Mouse (Mus musculus) layer of hippocampus, postnatal 36 days (tissue): ENCODE measurements at regions not wholly inside any gene's neighbourhood (a gene's known extent, or its start where the extent isn't known, plus 50 kb on each side); places are given as distances from the start of the nearest gene placed in this dataset.

ENCODE experiments used
- DNase-seq, 2 experiments: peaks; one replicate each; pipeline ENCODE4 v3.0.0; 2022

DNA sequence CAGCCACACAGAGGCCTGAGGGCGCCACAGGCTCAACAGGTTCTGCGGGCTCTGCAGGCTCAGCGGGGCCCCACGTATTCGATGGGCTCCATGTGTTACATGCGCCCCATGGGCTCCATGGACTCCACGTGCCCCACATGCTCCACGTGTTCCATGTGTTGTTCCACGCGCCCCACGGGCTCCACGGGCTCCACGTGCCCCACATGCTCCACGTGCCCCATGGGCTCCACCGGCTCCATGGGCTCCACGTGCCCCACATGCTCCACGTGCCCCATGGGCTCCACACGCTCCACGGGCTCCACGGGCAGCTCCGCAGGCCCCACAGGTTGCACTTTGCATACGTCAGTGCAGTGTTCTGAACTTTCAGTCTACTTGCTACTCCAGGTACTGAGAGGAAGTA is 114.0 kb upstream of the Map1b start:
- DNase-seq, result no peak

DNA sequence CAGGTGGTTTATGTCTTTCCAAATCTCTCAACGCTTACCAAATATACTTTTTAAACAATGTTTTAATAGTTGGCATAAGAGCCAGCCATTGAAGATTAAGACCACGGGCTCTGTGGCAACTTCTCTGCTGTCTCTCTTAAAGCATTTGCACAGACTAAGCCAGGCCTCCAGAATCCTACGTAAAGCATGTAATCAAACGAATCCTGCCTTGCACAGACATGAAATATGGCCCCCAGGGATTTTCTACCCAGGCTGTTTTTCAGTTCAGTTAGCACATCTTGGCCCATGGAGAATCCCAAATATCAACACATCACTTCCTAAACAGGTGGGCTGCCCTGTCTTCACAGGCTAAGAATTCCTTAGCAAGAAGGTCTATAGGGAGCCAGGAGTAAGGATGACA is 108.9 kb upstream of the Map1b start:
- no peak for DNase-seq

DNA sequence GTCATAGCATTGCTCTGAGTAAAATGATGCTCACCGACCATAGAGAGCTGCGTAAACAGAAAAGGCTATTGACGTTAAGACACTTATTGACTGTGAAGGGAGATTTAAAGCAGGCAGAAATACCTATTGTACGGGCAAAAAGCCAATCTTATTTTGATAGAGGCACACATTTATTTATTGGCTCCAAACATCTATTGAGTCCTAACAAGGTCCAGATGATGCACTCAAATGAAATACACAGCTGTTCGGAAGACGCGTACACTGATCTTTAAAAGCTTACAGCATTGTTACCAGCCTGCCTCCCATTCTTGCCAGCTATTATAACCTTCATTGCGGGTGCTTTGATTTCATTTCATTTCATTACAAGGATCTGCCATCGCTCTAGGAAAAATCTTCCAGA is 102.0 kb upstream of the Map1b start:
- no peak for DNase-seq

DNA sequence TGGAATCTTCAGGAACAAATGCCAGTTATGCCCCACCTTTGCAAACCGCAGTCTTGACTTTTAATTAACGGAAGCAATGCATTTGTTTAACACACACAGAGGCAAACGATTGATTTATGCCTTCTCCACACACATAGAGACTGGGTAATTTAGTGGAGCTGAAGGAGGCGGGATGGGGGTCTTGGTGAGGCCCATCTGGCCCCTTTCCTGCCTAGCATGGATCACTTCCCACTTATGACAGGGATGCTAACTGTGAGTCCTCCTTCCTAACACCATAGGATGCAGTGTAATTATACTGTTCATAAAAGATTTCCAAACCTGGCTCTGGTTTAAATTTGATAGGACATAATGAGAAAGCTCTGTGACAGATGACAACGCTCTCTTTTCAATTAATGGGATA is 101.1 kb upstream of the Map1b start:
- DNase-seq, result no peak

DNA sequence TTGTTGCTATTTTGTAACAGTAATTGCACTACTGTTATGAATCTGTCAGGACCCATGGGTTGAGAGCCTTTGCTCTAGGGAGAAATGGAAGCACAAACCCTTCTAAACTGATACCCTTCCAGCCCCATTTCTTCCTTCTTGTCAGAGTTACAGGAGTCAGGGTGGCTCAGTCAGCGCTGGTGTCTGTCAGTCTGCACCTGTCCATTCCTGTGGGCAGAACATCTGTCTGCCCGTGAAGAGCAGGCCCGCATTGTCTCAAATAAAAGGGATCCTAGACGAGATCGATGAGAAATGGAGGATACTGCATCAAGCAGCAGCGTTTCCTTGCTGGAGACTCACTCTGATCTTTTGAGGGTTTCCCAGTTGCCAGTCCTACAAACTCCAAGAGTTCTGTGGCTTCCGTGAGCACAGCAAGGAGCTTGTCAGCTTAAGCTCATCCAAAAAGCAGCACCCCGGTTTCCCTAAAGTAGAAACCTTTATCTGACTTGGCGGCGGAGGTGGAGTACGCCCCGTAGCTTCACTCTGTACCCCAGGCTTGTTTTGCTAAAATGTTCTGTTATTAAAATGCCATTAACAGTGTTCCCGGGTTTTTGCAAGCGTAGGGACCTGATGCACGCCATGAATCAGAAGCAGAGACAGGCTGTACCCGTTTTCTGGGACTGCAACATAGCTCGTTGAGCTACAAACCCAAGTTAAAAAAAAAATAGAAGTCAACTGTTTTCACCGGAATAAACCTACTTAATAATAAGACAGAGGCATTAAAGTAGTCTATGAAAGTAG is 95.6 kb upstream of the Map1b start:
- peak; percentile 30 to 36 for DNase-seq

DNA sequence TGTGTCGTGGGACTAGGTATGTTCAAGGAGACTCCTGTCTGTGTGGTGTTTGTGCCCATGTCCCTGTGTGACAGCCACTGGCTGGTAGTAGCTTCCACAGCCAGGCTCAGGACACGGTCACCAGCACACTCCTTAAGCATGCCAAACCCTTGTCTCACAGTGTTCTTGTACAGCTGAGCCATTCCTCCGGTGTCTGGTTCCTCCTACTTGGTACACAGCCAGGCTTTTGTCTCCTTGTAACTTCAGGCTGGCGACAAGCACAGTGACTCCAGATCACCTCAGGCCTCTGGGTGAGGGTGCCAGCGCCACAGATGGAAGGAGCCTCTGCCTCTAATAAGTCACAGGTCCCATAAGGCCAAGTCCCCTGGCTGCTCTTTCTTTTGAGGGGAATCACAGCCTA is 94.2 kb upstream of the Map1b start:
- DNase-seq, result no peak

DNA sequence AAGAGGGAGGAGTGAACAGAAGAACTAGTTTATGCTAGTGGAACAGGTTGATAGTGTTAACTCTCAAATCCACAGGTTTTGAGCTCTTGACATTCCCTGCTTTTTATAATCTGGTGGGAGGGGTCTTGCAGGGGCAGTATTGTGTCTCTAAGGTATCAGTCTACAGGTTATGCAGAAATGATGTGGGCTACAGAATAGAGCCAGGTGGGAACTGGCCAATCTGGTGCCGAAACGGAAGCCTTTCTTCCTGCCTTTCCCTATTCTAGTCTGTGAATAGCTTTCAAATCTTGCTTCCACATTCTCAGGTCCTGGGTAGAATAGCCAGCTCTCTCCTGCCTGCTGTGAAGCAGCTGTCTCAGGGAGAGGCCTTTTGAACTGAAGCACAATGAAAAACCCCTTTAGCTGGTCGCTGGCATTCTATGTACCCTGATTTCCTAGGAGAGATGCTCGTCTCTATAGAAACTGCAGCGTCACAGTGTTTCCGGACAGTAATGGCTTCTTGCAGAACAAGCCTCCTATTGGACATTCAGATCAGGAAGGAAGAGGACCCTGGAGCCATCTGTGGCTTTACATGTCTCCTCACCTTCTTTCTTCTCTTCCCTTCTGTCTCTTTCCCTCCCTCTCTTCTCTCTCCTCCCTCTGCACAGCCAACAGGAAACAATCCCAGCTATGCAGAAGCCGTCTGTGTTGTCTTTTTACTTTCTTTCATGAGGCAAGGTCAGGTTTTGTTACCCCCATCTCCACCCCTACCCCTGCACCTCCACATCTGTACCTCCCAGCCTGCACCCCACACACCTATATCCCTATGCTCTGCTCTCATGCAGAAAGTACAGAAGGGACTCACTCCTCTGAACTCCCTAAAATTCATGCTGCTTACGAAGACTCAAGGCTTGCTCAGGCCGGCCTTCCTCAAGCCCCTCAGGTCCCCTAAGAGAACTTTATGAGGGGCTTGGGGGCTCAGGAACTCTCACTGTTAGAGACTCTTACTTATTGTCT is 93.1 kb upstream of the Map1b start:
- DNase-seq, result no peak

DNA sequence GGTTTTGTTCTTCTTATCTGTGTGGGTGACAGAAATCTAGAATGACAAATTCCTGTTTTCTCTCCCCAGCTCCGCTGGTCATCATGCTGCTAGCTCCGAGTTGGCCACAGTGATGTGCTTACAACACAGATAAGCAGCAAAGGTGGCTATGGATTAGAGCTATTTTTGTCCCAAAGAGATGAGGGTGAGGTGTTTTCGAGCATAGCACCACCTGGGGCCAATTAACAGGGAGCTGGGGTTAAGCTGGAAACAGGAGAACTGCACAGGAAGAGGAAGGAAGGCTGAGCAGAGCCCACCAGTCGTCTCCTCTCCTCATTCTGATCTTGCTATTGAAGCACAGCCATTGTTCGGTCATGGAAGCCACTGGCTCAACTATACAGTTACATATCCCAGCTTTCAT is 92.3 kb upstream of the Map1b start:
- no peak for DNase-seq

DNA sequence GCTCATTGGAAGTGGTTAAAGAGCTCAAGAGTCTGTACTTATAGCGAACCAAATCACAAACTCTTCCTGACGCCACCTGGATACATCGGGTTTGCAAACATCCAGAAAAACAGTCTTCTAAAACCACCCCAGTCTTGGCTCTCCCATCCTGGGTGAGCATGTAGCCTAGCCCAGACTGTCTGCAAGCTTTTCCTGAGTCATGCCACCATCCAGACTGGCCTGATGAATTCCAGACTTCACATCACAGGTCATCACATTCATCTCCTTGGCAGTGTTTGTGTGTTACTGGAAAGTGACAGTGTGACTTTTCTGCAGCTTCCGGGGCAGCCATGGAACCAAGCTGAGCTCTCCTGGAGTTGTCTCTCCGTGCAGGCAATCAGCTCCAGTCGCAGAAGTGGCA is 90.9 kb upstream of the Map1b start:
- no peak for DNase-seq

DNA sequence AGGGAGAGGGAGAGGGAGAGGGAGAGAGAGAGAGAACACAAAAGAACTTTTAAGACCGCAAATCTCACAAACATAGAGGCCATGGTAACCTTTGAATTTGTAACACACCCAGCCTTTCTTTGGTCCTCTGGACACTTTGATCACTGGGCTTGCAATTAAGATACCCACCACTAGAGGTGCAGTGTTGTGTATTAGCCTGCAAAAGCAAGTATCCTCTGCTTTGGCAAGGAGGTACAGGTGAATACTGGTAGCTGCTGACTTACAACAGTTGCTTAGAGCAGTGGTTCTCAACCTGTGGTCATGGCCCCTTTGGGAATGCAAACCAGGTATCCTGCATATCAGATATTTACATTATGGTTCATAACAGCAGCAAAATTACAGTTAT is 90.3 kb upstream of the Map1b start:
- DNase-seq, result no peak

DNA sequence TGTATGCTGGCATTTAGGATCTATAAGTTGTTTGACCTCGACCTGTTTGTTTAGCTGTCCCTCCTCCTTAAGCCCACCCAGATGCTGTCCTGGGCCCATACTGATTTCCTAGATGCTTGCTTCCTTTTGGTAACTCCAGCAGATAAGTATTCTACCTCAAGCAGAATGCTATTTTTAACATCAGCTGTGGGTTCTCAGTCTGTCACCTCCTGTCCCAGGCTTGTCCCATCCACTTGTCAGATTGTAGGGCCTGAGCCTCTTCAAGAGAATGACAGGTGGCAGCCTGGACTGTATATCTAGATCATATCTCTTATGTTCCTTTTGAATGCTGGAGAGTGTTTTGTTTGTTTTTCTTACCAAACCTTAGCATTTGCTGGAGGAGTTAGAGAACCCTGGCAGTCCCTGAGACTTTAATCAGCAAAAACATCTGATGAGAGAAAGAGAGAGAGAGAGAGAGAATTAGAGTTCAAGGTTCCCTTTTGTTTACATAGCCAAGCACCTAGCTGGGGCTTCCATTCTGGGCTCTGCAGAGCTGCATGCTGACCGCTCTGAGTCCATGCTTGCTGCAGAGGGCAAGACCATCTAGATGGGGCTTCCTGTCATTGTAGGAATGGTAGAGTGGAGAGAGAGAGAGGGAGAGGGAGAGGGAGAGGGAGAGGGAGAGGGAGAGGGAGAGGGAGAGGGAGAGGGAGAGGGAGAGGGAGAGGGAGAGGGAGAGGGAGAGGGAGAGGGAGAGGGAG is 89.7 kb upstream of the Map1b start:
- no peak for DNase-seq

DNA sequence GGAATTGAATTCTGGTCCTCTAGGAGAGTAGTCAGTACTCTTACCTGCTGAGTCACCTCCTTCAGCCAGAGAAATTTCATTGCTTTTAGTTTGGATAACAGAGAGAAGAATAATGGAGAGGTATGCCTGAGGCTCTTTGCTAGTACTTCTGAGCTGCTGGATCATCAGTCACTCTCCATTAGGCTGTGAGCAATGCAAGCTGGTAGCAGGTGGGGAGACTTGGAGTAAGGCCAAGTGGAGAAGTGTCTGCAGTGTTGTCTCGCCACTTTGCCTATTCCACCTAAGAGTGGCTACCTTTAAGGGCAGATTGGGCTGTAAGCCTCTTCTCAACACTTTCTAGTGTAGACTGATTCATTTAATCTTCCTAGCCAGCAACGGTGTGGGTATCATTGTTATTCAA is 81.6 kb upstream of the Map1b start:
- no peak for DNase-seq

DNA sequence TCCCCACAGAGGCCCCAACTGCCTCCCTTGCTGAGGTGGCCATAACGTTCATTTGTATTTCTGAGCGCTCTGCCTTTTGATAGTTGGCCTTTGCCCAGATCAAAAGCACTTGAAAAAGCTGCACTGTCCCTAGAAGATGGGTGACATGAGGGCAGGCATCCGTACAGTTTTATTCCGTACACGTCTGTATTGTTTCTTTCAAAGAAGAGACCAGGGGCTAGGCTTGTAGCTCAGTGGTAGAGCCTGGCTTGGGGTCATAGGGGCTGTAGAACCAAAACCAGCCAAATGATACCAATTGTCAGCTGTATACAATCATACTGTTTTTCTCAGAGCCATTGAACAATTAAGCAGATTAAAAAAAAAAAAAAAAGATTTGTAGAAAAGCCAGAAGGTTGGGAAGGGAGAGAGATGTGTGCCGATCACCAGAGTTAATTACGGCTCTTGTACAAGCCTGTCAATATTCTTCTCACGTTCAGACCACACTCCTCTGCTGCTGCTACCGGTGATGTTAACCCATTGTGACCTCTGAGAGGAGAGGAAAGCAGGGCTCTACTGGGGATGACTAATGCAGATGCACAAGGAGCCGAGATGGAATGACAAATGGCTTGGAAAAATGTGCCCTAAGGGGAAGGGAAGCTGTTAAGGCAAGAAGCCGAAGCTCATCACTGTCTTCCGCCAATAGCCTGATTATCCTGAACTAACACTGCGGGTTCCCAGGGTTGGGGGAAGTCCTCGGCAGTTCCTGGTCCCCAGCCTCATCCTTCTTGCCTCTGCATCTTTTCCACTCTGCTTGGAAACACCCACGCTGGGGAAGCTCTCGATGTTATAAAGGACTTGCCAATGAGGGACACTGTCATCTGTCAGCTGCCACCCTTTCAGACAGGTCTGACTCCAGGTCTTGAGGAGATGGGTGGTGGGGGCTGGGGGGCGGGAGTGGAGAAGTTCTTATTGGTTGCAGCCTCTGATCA is 77.8 kb upstream of the Map1b start:
- no peak for DNase-seq

DNA sequence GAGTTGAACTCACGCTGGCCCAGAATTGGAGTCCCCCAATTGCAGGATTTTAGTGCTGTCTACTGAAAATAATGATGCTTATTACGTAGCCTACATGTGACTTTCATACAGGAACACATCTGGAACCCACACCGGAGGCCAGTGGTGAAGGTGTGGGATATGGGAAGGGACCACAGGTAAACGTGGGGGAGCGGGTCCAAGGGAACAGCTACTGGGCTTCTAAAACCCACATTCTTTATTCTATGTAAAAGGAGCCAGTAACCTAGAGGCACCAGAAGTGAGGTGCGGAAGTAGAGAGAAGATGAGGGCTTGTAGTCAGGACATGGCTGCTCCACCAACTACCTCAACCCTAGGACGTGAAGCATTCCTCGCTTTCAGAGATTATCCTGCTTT is 76.9 kb upstream of the Map1b start:
- no peak for DNase-seq

DNA sequence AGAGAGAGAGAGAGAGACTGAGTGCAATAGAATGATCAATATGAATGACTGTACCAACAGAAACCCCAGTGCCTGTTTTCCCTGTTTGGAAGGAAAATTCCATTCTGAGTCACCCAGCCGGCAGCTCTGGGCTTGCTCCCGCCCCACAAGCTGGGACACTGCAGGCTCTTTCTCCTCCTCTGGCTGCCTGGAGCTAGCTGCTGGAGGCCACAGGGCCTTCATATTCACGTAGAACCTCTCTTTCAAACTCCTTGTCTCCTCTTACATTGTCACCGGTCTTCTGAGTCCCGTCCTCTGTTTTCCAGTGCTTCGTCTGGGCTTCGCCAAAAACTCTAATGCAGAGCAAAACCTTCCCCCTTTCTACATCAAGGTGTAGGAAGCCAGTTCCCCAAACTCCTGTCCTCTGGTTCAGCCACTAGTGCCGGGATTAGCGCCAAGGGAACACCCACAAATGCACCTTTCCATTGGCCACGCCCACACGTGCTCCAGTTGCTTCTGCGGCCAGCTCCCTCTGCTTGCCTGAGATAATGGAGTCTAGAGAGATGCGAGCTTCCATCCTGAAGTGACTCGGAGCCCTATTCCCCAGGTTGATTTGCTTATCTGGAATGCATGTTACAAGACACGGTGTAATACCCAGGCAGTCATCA is 76.4 kb upstream of the Map1b start:
- DNase-seq, result peak; percentile 46 to 65

DNA sequence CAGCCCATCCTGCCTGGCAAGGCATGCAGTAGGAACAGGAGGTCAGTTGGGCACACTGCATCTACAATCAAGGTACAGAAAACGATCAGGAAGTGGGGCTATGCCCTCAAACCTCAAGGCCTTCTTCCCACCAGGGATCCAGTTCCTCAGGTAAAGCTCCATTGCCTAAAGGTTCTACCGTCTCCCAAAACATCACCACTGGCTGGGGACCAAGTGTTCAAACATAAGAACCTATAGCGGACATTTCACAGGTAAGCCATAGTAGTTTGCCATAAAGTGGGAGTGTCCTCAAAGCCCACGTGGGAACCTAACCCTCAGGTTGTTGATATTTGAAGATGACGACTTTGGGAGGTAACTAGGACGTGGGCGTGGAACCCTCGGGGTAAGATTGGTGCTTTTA is 72.3 kb upstream of the Map1b start:
- no peak for DNase-seq

DNA sequence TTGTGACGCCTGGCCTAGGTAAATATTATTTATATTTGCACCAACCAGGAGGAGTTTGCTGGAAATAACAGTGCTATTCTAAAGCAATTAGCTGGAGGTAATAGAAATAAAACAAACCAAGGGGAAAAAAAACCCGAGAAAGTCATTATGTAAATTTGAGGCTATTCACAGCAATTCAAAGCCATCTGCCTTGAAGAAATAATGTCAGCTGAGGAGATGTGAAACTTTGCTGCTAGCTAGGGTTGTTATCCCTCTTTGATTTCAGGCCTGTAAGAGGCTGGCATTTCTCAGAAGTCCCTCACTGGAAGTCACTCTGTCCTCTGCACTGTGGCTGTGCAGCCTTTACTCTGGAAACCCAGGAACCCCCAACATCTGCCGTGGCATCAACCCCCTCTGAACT is 67.5 kb upstream of the Map1b start:
- DNase-seq, result no peak

DNA sequence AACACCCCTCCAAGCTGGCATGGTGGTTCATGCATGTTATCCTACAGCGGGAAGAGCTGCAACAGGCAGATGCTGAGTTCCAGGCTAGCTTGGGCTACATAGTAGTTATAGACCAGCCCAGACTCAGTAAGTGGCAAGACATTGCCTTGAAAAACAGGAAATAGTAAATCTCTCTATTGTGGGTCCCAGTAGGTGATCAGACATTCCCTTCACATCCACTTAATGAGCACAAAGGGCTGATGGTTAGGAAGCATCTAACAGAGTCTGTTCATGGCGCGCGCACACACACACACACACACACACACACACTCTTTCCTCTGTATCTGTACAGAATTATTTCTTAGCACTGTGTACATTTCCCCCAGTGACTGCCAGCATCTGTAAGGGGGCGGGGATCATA is 64.0 kb upstream of the Map1b start:
- no peak for DNase-seq

DNA sequence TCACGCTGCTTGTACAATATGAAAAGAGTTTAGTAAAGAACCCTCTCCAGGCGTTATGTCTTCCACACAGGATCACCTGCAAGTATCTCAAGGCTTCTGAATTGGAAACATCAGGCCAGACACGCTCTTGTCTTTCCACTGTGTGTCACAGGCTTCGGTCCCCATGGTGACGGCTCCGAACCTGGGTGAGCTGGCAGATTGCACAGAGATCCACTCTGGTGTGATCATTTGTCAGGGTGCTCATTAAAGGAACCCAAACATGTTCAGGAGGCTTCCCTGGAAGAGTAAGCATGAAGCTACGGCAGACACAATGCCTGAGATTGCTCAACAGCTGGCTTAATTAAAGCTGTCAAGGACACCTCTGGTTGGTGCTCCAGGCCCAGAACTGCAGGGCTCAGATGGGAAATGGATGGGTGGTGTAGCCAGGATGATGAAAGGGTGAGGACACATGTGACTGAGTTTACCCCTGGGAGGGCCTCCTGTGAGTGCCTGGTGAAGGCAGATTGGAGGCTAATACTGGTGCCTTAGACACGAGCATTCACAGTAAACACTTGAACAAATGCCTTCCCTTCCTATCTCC is 63.3 kb upstream of the Map1b start:
- peak in 1 of 2 experiments; percentile 45 for DNase-seq

DNA sequence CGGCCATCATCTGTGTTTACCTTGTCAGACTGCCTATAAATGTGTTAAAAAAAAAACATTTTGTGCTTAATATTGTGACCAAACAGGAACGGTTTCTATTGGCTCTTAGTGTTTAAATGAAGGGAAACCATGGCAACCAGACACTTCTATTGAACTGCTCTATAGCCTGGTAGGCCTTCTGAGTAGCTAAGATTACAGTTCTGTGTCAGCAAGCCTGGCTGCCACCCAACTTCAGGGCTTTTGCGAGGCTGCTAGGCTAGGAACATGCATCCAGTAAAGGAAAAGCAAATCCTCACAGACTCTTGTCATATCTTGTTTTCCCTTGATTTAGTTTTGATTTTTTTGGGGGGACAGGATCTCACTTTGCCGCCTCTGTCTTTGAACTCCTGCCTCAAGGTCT is 61.3 kb upstream of the Map1b start:
- no peak for DNase-seq

DNA sequence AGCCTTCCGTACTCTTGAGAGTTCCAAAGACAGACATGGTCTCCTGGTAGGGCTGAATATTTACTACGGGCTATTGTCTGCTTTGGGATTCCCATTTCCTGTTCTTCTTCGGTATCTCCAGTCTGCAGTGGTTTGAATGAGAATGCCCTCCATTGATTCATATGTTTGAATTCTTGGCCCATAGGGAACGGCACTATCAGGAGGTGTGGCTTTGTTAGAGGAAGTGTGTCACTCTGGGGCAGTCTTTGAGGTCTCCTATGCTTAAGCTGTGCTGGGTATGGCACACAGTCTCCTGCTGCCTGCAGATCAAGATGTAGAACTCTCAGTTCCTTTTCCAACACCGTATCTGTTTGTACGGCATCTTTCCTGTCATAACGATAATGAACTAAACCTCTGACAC is 56.7 kb upstream of the Map1b start:
- DNase-seq, result no peak
